7 mouse cellular contexts compared by ENCODE assay signal in genomic region chr2:73272351-73273248, GRCm38 (mm10). TPM values are rescaled to one million over a fixed set of nuclear protein-coding genes. Genes with fewer than 3 reads are reported as not detected.
DNase-seq lines count a peak whose midpoint lies in the region; ATAC-seq and TF ChIP-seq lines count a peak whose summit lies in the region.

No protein-coding gene starts in this region.

- WGBS in embryonic facial prominence, embryonic 13.5 days, result under 1% methylated on average over 54 of the region's 55 CpGs
- WGBS in hindbrain, postnatal 0 days, result 1% methylated on average over 54 of the region's 55 CpGs

- no peak for TF ChIP-seq CTCF in testis, adult 2 months (IDR thresholded peaks at IDR 0.05; ENCODE audit: control insufficient read depth, insufficient read depth, insufficient replicate concordance, low read depth, low read length)
- no peak for TF ChIP-seq CTCF in hindbrain, postnatal 0 days (IDR thresholded peaks at IDR 0.05; ENCODE audit: low read depth)

- no peaks in the 10 kb centered on the region for H3K36me3 ChIP-seq in testis, adult 2 months (ENCODE audit: control insufficient read depth, insufficient read depth, low read length)
- H3K36me3 ChIP-seq in embryonic facial prominence, embryonic 13.5 days, result no peaks in the 10 kb centered on the region
- no peaks in the 10 kb centered on the region for H3K36me3 ChIP-seq in hindbrain, postnatal 0 days (ENCODE audit: insufficient read depth, low read length)

- H3K4me1 ChIP-seq in testis, adult 2 months (ENCODE audit: control insufficient read depth, insufficient read depth, low read length), result peaks cover 25% of the 10 kb centered on the region
- H3K4me1 ChIP-seq in embryonic facial prominence, embryonic 13.5 days, result peaks cover 56% of the 10 kb centered on the region
- 0 out of 2 replicates have a peak, but pooled peaks cover 4% of the 10 kb centered on the region for H3K4me1 ChIP-seq in hindbrain, postnatal 0 days (ENCODE audit: insufficient read depth, low read length)

- no peak for TF ChIP-seq POLR2A in testis, adult 2 months (IDR thresholded peaks at IDR 0.05; ENCODE audit: control insufficient read depth, low read depth, low read length)

- no peak for DNase-seq in testis, postnatal 10 days (ENCODE audit: low spot score)
- DNase-seq in hindbrain, postnatal 0 days (ENCODE audit: low spot score), result peak; percentile 11
- peak; percentile 28 to 31 for DNase-seq in lung, postnatal 4 days
- peak; percentile 17 to 27 for DNase-seq in thymus, postnatal 36 days

- H3K4me2 ChIP-seq in embryonic facial prominence, embryonic 13.5 days, result peak overlapping the region; percentile 67
- H3K4me2 ChIP-seq in hindbrain, postnatal 0 days (ENCODE audit: low read depth, low read length), result peak overlapping the region; percentile 48

- peak overlapping the region; percentile 68 for H3K9ac ChIP-seq in embryonic facial prominence, embryonic 13.5 days
- H3K9ac ChIP-seq in hindbrain, postnatal 0 days (replicated peaks; ENCODE audit: low read length), result no peak overlapping the region

- H3K4me3 ChIP-seq in testis, adult 2 months (ENCODE audit: control insufficient read depth, low read depth, low read length), result peak overlapping the region; percentile 66
- peak overlapping the region; percentile 49 for H3K4me3 ChIP-seq in embryonic facial prominence, embryonic 13.5 days
- peak overlapping the region; percentile 36 for H3K4me3 ChIP-seq in hindbrain, postnatal 0 days (ENCODE audit: low read length)

- peaks cover 6% of the 10 kb centered on the region for H3K27me3 ChIP-seq in testis, adult 2 months (ENCODE audit: control insufficient read depth, insufficient read depth, low read length)
- H3K27me3 ChIP-seq in embryonic facial prominence, embryonic 13.5 days, result peaks cover 89% of the 10 kb centered on the region
- H3K27me3 ChIP-seq in hindbrain, postnatal 0 days (ENCODE audit: insufficient read depth, low read length), result peaks cover 54% of the 10 kb centered on the region

- H3K9me3 ChIP-seq in embryonic facial prominence, embryonic 13.5 days, result no peaks in the 10 kb centered on the region
- H3K9me3 ChIP-seq in hindbrain, postnatal 0 days (ENCODE audit: low read length), result no peaks in the 10 kb centered on the region

- no peak overlapping the region for H3K27ac ChIP-seq in testis, adult 2 months (ENCODE audit: control insufficient read depth, insufficient read depth, low read depth, low read length)
- 0 out of 2 replicates have a peak overlapping the region, but pooled peaks have one; percentile 29 for H3K27ac ChIP-seq in embryonic facial prominence, embryonic 13.5 days
- no peak overlapping the region for H3K27ac ChIP-seq in hindbrain, postnatal 0 days

- no peak for ATAC-seq in embryonic facial prominence, embryonic 13.5 days (ENCODE audit: insufficient number of reproducible peaks, insufficient read depth, low FRiP score, low TSS enrichment, low read depth)
- ATAC-seq in hindbrain, postnatal 0 days, result no peak
- no peak for ATAC-seq in monocyte, adult 5-6 weeks (replicated peaks; ENCODE audit: insufficient number of reproducible peaks, low FRiP score, low TSS enrichment, poor library complexity, severe bottlenecking)

RNA-seq across cellular contexts. Expression of gene Sp9, which starts 0.9 kb away (rescaled TPM):
- polyA plus RNA-seq in testis, adult 2 months (2012; rRNA removed), result 0.02 and 0.10 TPM in 2 replicates
- 2.5 and 3.7 TPM in 2 replicates for polyA plus RNA-seq in embryonic facial prominence, embryonic 13.5 days (2015; fragmentation: Nextera tagmentation; extraction: Ambion mirVana)
- 1.7 and 3.8 TPM in 2 replicates for total RNA-seq in hindbrain, postnatal 0 days (2014; rRNA removed)
- polyA plus RNA-seq in hindbrain, postnatal 0 days (2015; fragmentation: Nextera tagmentation; extraction: Ambion mirVana), result 0.49 and 0.63 TPM in 2 replicates
- total RNA-seq in monocyte, adult 5-6 weeks (2017), result not detected in 3 replicates

RNA-seq across cellular contexts. Expression of gene Scrn3, which starts 39.8 kb away (rescaled TPM):
- 2.2 and 3.0 TPM in 2 replicates for polyA plus RNA-seq in testis, adult 2 months (2012; rRNA removed)
- polyA plus RNA-seq in embryonic facial prominence, embryonic 13.5 days (2015; fragmentation: Nextera tagmentation; extraction: Ambion mirVana), result 15.0 and 17.5 TPM in 2 replicates
- 2.9 and 3.1 TPM in 2 replicates for total RNA-seq in hindbrain, postnatal 0 days (2014; rRNA removed)
- polyA plus RNA-seq in hindbrain, postnatal 0 days (2015; fragmentation: Nextera tagmentation; extraction: Ambion mirVana), result 6.2 and 7.1 TPM in 2 replicates
- 6.3 to 13.4 TPM (median 10.3 TPM) in 3 replicates for total RNA-seq in monocyte, adult 5-6 weeks (2017)

RNA-seq across cellular contexts. Expression of gene Cir1, which starts 39.9 kb away (rescaled TPM):
- 19.8 and 21.7 TPM in 2 replicates for polyA plus RNA-seq in testis, adult 2 months (2012; rRNA removed)
- 34.7 and 35.4 TPM in 2 replicates for polyA plus RNA-seq in embryonic facial prominence, embryonic 13.5 days (2015; fragmentation: Nextera tagmentation; extraction: Ambion mirVana)
- 2.4 and 3.3 TPM in 2 replicates for total RNA-seq in hindbrain, postnatal 0 days (2014; rRNA removed)
- 25.2 and 31.5 TPM in 2 replicates for polyA plus RNA-seq in hindbrain, postnatal 0 days (2015; fragmentation: Nextera tagmentation; extraction: Ambion mirVana)
- total RNA-seq in monocyte, adult 5-6 weeks (2017), result 25.7 to 34.2 TPM (median 30.7 TPM) in 3 replicates

RNA-seq across cellular contexts. Expression of gene Ola1, which starts 53.9 kb away (rescaled TPM):
- polyA plus RNA-seq in testis, adult 2 months (2012; rRNA removed), result 6.5 and 8.1 TPM in 2 replicates
- 108 and 118 TPM in 2 replicates for polyA plus RNA-seq in embryonic facial prominence, embryonic 13.5 days (2015; fragmentation: Nextera tagmentation; extraction: Ambion mirVana)
- total RNA-seq in hindbrain, postnatal 0 days (2014; rRNA removed), result 39.7 and 49.9 TPM in 2 replicates
- 102 and 105 TPM in 2 replicates for polyA plus RNA-seq in hindbrain, postnatal 0 days (2015; fragmentation: Nextera tagmentation; extraction: Ambion mirVana)
- 50.7 to 73.3 TPM (median 66.3 TPM) in 3 replicates for total RNA-seq in monocyte, adult 5-6 weeks (2017)
